Mouse (Mus musculus) kidney, adult 2 months (tissue): Measurements from ENCODE around the gene Vps29.

Source experiments
- CTCF ChIP-seq: fragments of 200-500 bp; conservative IDR thresholded peaks from 2 replicates; pipeline ENCODE4 v1.5.1; 2011; ENCODE audit warnings: low read depth, mild to moderate bottlenecking, control low read depth, low read length, moderate library complexity, mixed read lengths; ENCODE audit not compliant: insufficient read depth, insufficient read length
- POLR2A ChIP-seq: fragments of 200-500 bp; IDR thresholded peaks from one replicate; pipeline ENCODE4 v1.6.1; 2011; ENCODE audit warnings: low read depth, low read length, control low read depth

GRCm38 (mm10) chr5:122397495-122397894 is 43.3 kb downstream of the Vps29 start:
- TF ChIP-seq CTCF (no peak), POLR2A (no peak)
